Mouse (Mus musculus) liver, embryonic 14.5 days (tissue): ENCODE data around the gene Trim61.

Experiments used
- CTCF ChIP-seq: IDR thresholded peaks from 2 replicates; pipeline ENCODE4 v1.5.1; 2016; ENCODE audit warnings: antibody characterized with exemption, low read depth, control low read depth
- EP300 ChIP-seq: IDR thresholded peaks from 2 replicates; pipeline ENCODE4 v1.6.1; 2016; ENCODE audit warnings: antibody characterized with exemption, low read depth

DNA sequence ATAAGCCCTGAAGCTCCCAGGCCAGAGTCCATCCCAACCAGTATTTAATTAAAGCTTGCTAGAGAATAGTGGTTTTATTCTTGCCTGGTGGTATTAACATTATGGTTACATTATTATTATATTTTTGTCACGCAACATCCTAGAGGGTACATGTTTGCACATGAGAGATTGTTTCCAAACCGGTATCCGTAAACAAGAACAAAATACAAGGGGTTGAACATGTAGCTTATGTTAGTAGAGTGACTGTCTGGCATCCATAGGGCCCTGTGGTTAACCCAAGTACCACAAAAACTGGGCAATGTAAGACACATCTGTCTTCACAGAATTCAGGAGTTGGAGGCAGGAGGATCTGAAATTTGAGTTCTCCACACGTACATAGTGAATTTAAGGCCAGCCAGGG lies 48.7 kb upstream of the Trim61 start:
- TF ChIP-seq EP300, result no peak
- TF ChIP-seq CTCF, result no peak
